11 mouse cellular contexts compared by ENCODE assay signal in genomic region chr4:117609371-117610039, GRCm38 (mm10). TPM values are rescaled to one million over a fixed set of nuclear protein-coding genes. Genes with fewer than 3 reads are reported as not detected.
A peak's percentile ranks its signal among the peaks of the same experiment; 100 is the strongest.
DNase-seq lines count a peak whose midpoint lies in the region; ATAC-seq and TF ChIP-seq lines count a peak whose summit lies in the region.
"Had no signal": no experiment of that assay in that cellular context is flagged by ENCODE, and none has a peak within 500 bp of the region (broad histone marks: within the 10 kb centered on the region; RNA-seq: fewer than 3 reads in every experiment).

No protein-coding gene starts in this region.

- no peak overlapping the region for H3K27ac ChIP-seq in kidney, embryonic 16.5 days (ENCODE audit: low read length)
- peak overlapping the region; percentile 85 for H3K27ac ChIP-seq in limb, embryonic 12.5 days

- no peak overlapping the region for H3K4me2 ChIP-seq in kidney, embryonic 16.5 days (replicated peaks; ENCODE audit: low read depth, low read length)
- H3K4me2 ChIP-seq in limb, embryonic 12.5 days, result no peak overlapping the region
- H3K4me2 ChIP-seq: embryonic facial prominence, embryonic 13.5 days had no signal

- DNase-seq in gastrocnemius, adult 18-20 months (ENCODE audit: low spot score), result peak; percentile 51
- no peak for DNase-seq in gastrocnemius, postnatal 14 days
- no peak for DNase-seq in kidney, adult 9 months
- DNase-seq in brain, embryonic 14.5 days (ENCODE audit: low read depth), result peak; percentile 35
- DNase-seq: adrenal gland, postnatal 14 days; cerebellum, adult 11-12 months had no signal

- H3K4me3 ChIP-seq in kidney, embryonic 16.5 days (ENCODE audit: low read length), result no peak overlapping the region
- H3K4me3 ChIP-seq in limb, embryonic 12.5 days (replicated peaks), result no peak overlapping the region
- H3K4me3 ChIP-seq: embryonic facial prominence, embryonic 13.5 days had no signal

- WGBS in kidney, embryonic 16.5 days, result 30% methylated on average over 7 of the region's 7 CpGs
- 34% methylated on average over 7 of the region's 7 CpGs for WGBS in limb, embryonic 12.5 days

- no peak for TF ChIP-seq CTCF in brain, embryonic 14.5 days (IDR thresholded peaks at IDR 0.05; ENCODE audit: borderline replicate concordance, extremely low read depth, insufficient read depth, insufficient read length)

- H3K9me3 ChIP-seq in kidney, embryonic 16.5 days (ENCODE audit: low read length), result no peaks in the 10 kb centered on the region
- H3K9me3 ChIP-seq in limb, embryonic 12.5 days, result no peaks in the 10 kb centered on the region
- H3K9me3 ChIP-seq: embryonic facial prominence, embryonic 13.5 days had no signal

- H3K36me3 ChIP-seq in kidney, embryonic 16.5 days (ENCODE audit: insufficient read depth, low read length), result peaks cover 20% of the 10 kb centered on the region
- H3K36me3 ChIP-seq in limb, embryonic 12.5 days, result peaks cover 64% of the 10 kb centered on the region

- no peak overlapping the region for H3K9ac ChIP-seq in kidney, embryonic 16.5 days (replicated peaks; ENCODE audit: low read length)
- no peak overlapping the region for H3K9ac ChIP-seq in limb, embryonic 12.5 days (replicated peaks)
- H3K9ac ChIP-seq: embryonic facial prominence, embryonic 13.5 days had no signal

- peaks cover 28% of the 10 kb centered on the region for H3K4me1 ChIP-seq in kidney, embryonic 16.5 days (ENCODE audit: insufficient read depth, low read length)
- H3K4me1 ChIP-seq in limb, embryonic 12.5 days (replicated peaks), result peaks cover 74% of the 10 kb centered on the region

- no peak for TF ChIP-seq POLR2A in brain, embryonic 14.5 days (IDR thresholded peaks at IDR 0.05; ENCODE audit: borderline replicate concordance, extremely low read depth, insufficient read depth, insufficient read length, poor library complexity, severe bottlenecking)

- no peaks in the 10 kb centered on the region for H3K27me3 ChIP-seq in kidney, embryonic 16.5 days (ENCODE audit: insufficient read depth, low read length)
- H3K27me3 ChIP-seq in limb, embryonic 12.5 days, result no peaks in the 10 kb centered on the region
- H3K27me3 ChIP-seq: embryonic facial prominence, embryonic 13.5 days had no signal

- intact Hi-C loops in gastrocnemius, postnatal 14 days (cut with DNase I; ENCODE audit: low total_unique reads), result no loop called here

- ATAC-seq in kidney, embryonic 16.5 days (ENCODE audit: low FRiP score, low TSS enrichment), result peak; percentile 52; the same call in 1 of the 2 replicates
- ATAC-seq in limb, embryonic 12.5 days (ENCODE audit: insufficient number of reproducible peaks, insufficient read depth, low FRiP score, low TSS enrichment, low read depth), result peak; percentile 41
- ATAC-seq in megakaryocyte progenitor cell, adult 5-6 weeks (replicated peaks; ENCODE audit: poor library complexity), result no peak
- no peak for ATAC-seq in erythroblast, adult 5-6 weeks (replicated peaks; ENCODE audit: low FRiP score, poor library complexity, severe bottlenecking)

RNA-seq across cellular contexts. Expression of gene Eri3, which starts 59.3 kb away (rescaled TPM):
- 100 to 1,000 TPM in 1 of 2 experiments, 10 to 100 TPM in 1; 92.1 to 105 TPM for total RNA-seq in gastrocnemius, adult 18-20 months (2021)
- total RNA-seq in gastrocnemius, postnatal 14 days (2021), result 10 to 100 TPM; 68.6 to 70.8 TPM
- polyA plus RNA-seq in kidney, embryonic 16.5 days (2015; fragmentation: Nextera tagmentation; extraction: Ambion mirVana), result 129 and 131 TPM in 2 replicates
- polyA plus RNA-seq in brain, embryonic 14.5 days (2012; rRNA removed), result 187 and 218 TPM in 2 replicates
- 161 and 166 TPM in 2 replicates for polyA plus RNA-seq in limb, embryonic 12.5 days (2016; fragmentation: Nextera tagmentation; extraction: Ambion mirVana)
- total RNA-seq in megakaryocyte progenitor cell, adult 5-6 weeks (2015), result 60.4 and 75.6 TPM in 2 replicates
- 26.9 and 36.0 TPM in 2 replicates for total RNA-seq in megakaryocyte progenitor cell, adult 5-6 weeks (2017)
- total RNA-seq in erythroblast, adult 5-6 weeks (2015; ENCODE audit: low replicate concordance), result 20.4 and 21.9 TPM in 2 replicates
- 1.1 and 9.4 TPM in 2 replicates for total RNA-seq in erythroblast, adult 5-6 weeks (2017; ENCODE audit: low replicate concordance)

Comparison
In these comparisons a context has a peak if more than half of its experiments do, and no peak if none do; other contexts are left out.
1. DNase-seq: peak in gastrocnemius, adult 18-20 months (single experiment) and brain, embryonic 14.5 days (single experiment); none in gastrocnemius, postnatal 14 days (single experiment) and kidney, adult 9 months (single experiment).
2. ATAC-seq: peak in kidney, embryonic 16.5 days (single experiment) and limb, embryonic 12.5 days (single experiment); none in megakaryocyte progenitor cell, adult 5-6 weeks (single experiment) and erythroblast, adult 5-6 weeks (single experiment).